Mouse (Mus musculus) intestine, embryonic 15.5 days (tissue): ENCODE measurements around the gene Gm15517. TPM values are rescaled to one million over a fixed set of nuclear protein-coding genes. Genes with fewer than 3 reads are reported as not detected.
"Not testable (repeated sequence)": the region's sequence is repeated elsewhere in the genome, so short reads cannot be mapped to it uniquely, and the experiment has no call there.

Experiments
- ATAC-seq: fragments of 200-750 bp; cut with Nextera tagmentation; 2 replicates; pipeline ENCODE4 v1.8.0; 2017; ENCODE audit warnings: moderate TSS enrichment, moderate library complexity
- H3K27ac ChIP-seq: fragments of 300-500 bp; sonication (generic); 2 replicates; pipeline ENCODE4 v1.5.1; 2015; ENCODE audit warnings: mild to moderate bottlenecking, inconsistent platforms
- H3K27me3 ChIP-seq: fragments of 300-500 bp; sonication (generic); replicated peaks from 2 replicates; pipeline ENCODE4 v1.6.1; 2015; ENCODE audit warnings: inconsistent platforms
- H3K36me3 ChIP-seq: fragments of 300-500 bp; sonication (generic); 2 replicates; pipeline ENCODE4 v1.6.1; 2015; ENCODE audit warnings: inconsistent platforms
- H3K4me1 ChIP-seq: fragments of 300-500 bp; sonication (generic); replicated peaks from 2 replicates; pipeline ENCODE4 v1.6.1; 2015; ENCODE audit warnings: inconsistent platforms
- H3K4me2 ChIP-seq: fragments of 300-500 bp; sonication (generic); replicated peaks from 2 replicates; pipeline ENCODE4 v1.6.1; 2015; ENCODE audit warnings: mild to moderate bottlenecking, inconsistent platforms
- H3K4me3 ChIP-seq: fragments of 300-500 bp; sonication (generic); replicated peaks from 2 replicates; pipeline ENCODE4 v1.5.1; 2015; ENCODE audit warnings: inconsistent platforms
- H3K9ac ChIP-seq: fragments of 300-500 bp; sonication (generic); 2 replicates; pipeline ENCODE4 v1.6.1; 2015; ENCODE audit warnings: inconsistent platforms
- H3K9me3 ChIP-seq: fragments of 300-500 bp; sonication (generic); 2 replicates; pipeline ENCODE4 v1.6.1; 2016; ENCODE audit warnings: inconsistent platforms
- WGBS: fragments of 180-500 bp; shearing (Covaris S2); methylation state at CpG from one replicate; pipeline ENCODE4 v1.1.7; 2015; 5-methylcytosine and 5-hydroxymethylcytosine counted together
- polyA plus RNA-seq: library from polyadenylated mRNA; unstranded; fragments of >200 nt; fragmentation: Nextera tagmentation; extraction: Ambion mirVana; gene quantifications from 2 replicates; pipeline ENCODE4 v1.2.1, GENCODE M21; 2015

The Gm15517 gene
- not detected in 2 replicates for polyA plus RNA-seq

GRCm38 (mm10) chr7:44261147-44261546 lies at the start of gene Gm15517:
Gm15517 (plus strand) TSS chr7:44261447.
- Histone ChIP-seq H3K27ac (no peak within 1 kb of the TSS), H3K4me3 (no peak within 1 kb of the TSS), H3K4me1 (peaks cover 6% of the 10 kb centered on the region; the same call in 1 of the 2 replicates), H3K9ac (no peak within 1 kb of the TSS), H3K36me3 (no peaks in the 10 kb centered on the region), H3K9me3 (no peaks in the 10 kb centered on the region), H3K27me3 (peaks cover 6% of the 10 kb centered on the region; the same call in 1 of the 2 replicates), H3K4me2 (no peak within 1 kb of the TSS)
- WGBS: 63% methylated on average over 5 of the region's 5 CpGs
- ATAC-seq: no peak

GRCm38 (mm10) chr7:44215645-44216044 lies 45.6 kb upstream of the Gm15517 start, which contains the start of gene Klk1b5:
Klk1b5 (plus strand) TSS chr7:44215945.
- Histone ChIP-seq H3K4me2 (no peak within 1 kb of the TSS), H3K4me3 (no peak within 1 kb of the TSS), H3K27ac (no peak within 1 kb of the TSS), H3K9me3 (no peaks in the 10 kb centered on the region), H3K27me3 (no peaks in the 10 kb centered on the region), H3K9ac (no peak within 1 kb of the TSS), H3K36me3 (no peaks in the 10 kb centered on the region), H3K4me1 (no peaks in the 10 kb centered on the region)
- ATAC-seq: no peak
- 74% methylated on average over 1 of the region's 1 CpGs for whole genome bisulfite sequencing

GRCm38 (mm10) chr7:44221601-44222000 lies 39.6 kb upstream of the Gm15517 start:
- H3K4me2 ChIP-seq, H3K4me1 ChIP-seq, H3K9me3 ChIP-seq, H3K27me3 ChIP-seq, H3K9ac ChIP-seq, H3K4me3 ChIP-seq, H3K27ac ChIP-seq, H3K36me3 ChIP-seq: not testable (repeated sequence)
- peak; percentile 71 for ATAC-seq
- 71% methylated on average over 10 of the region's 10 CpGs for WGBS

- not testable (repeated sequence) for ATAC-seq, H3K9me3 ChIP-seq, H3K36me3 ChIP-seq, H3K27me3 ChIP-seq, H3K4me2 ChIP-seq, H3K4me1 ChIP-seq, H3K4me3 ChIP-seq, H3K9ac ChIP-seq, H3K27ac ChIP-seq
- WGBS: 67% methylated on average over 6 of the region's 6 CpGs
These were observed 38.9 kb upstream of the Gm15517 start for GRCm38 (mm10) chr7:44222335-44222734.

- ATAC-seq: peak; percentile 54
- H3K27me3 ChIP-seq: no peaks in the 10 kb centered on the region
- no peak within 1 kb of the TSS for H3K27ac ChIP-seq
- no peaks in the 10 kb centered on the region for H3K36me3 ChIP-seq
- H3K9ac ChIP-seq: no peak within 1 kb of the TSS
- H3K4me3 ChIP-seq: no peak within 1 kb of the TSS
- H3K9me3 ChIP-seq: no peaks in the 10 kb centered on the region
- H3K4me1 ChIP-seq: no peaks in the 10 kb centered on the region
- 29% methylated on average over 1 of the region's 1 CpGs for WGBS
- H3K4me2 ChIP-seq: no peak within 1 kb of the TSS
These were observed 36.2 kb upstream of the Gm15517 start, which contains the start of gene Klk1 for GRCm38 (mm10) chr7:44225076-44225475. Klk1 (plus strand) TSS chr7:44225360.

- no peaks in the 10 kb centered on the region for H3K36me3 ChIP-seq
- no peak within 1 kb of the TSS for H3K27ac ChIP-seq
- H3K4me2 ChIP-seq: no peak within 1 kb of the TSS
- H3K27me3 ChIP-seq: no peaks in the 10 kb centered on the region
- WGBS: 81% methylated on average over 3 of the region's 3 CpGs
- no peaks in the 10 kb centered on the region for H3K9me3 ChIP-seq
- no peak within 1 kb of the TSS for H3K9ac ChIP-seq
- no peaks in the 10 kb centered on the region for H3K4me1 ChIP-seq
- no peak for ATAC-seq
- no peak within 1 kb of the TSS for H3K4me3 ChIP-seq
These were observed 25.3 kb upstream of the Gm15517 start, which contains the start of gene Gm36864 for GRCm38 (mm10) chr7:44235909-44236308. Gm36864 (plus strand) TSS chr7:44236177.

GRCm38 (mm10) chr7:44239913-44240312 lies 21.3 kb upstream of the Gm15517 start:
- no peak overlapping the region for H3K4me3 ChIP-seq
- 55% methylated on average over 2 of the region's 2 CpGs for whole genome bisulfite sequencing
- no peaks in the 10 kb centered on the region for H3K9me3 ChIP-seq
- H3K9ac ChIP-seq: no peak overlapping the region
- H3K27me3 ChIP-seq: no peaks in the 10 kb centered on the region
- H3K27ac ChIP-seq: no peak overlapping the region
- no peaks in the 10 kb centered on the region for H3K4me1 ChIP-seq
- H3K4me2 ChIP-seq: no peak overlapping the region
- no peak for ATAC-seq
- no peaks in the 10 kb centered on the region for H3K36me3 ChIP-seq

- Histone ChIP-seq H3K9ac (no peak overlapping the region), H3K36me3 (no peaks in the 10 kb centered on the region), H3K4me1 (peaks cover 6% of the 10 kb centered on the region; the same call in 1 of the 2 replicates), H3K9me3 (no peaks in the 10 kb centered on the region), H3K4me3 (no peak overlapping the region), H3K27me3 (no peaks in the 10 kb centered on the region), H3K27ac (no peak overlapping the region), H3K4me2 (no peak overlapping the region)
- ATAC-seq: no peak
- WGBS: 46% methylated on average over 1 of the region's 1 CpGs
These were observed 20.5 kb upstream of the Gm15517 start for GRCm38 (mm10) chr7:44240712-44241111.

GRCm38 (mm10) chr7:44241163-44241562 lies 20.1 kb upstream of the Gm15517 start:
- H3K4me3 ChIP-seq: no peak overlapping the region
- WGBS: 63% methylated on average over 2 of the region's 2 CpGs
- H3K4me2 ChIP-seq: no peak overlapping the region
- no peak for ATAC-seq
- H3K27ac ChIP-seq: no peak overlapping the region
- no peaks in the 10 kb centered on the region for H3K36me3 ChIP-seq
- H3K27me3 ChIP-seq: no peaks in the 10 kb centered on the region
- H3K9me3 ChIP-seq: no peaks in the 10 kb centered on the region
- H3K4me1 ChIP-seq: peaks cover 6% of the 10 kb centered on the region; the same call in 1 of the 2 replicates
- no peak overlapping the region for H3K9ac ChIP-seq

GRCm38 (mm10) chr7:44244080-44244479 lies 17.2 kb upstream of the Gm15517 start:
- Histone ChIP-seq H3K4me1 (peaks cover 11% of the 10 kb centered on the region), H3K4me3 (no peak overlapping the region), H3K4me2 (no peak overlapping the region), H3K9me3 (no peaks in the 10 kb centered on the region), H3K9ac (no peak overlapping the region), H3K27me3 (no peaks in the 10 kb centered on the region), H3K36me3 (peaks cover 4% of the 10 kb centered on the region), H3K27ac (no peak overlapping the region)
- ATAC-seq: no peak
- WGBS: 67% methylated on average over 1 of the region's 1 CpGs

GRCm38 (mm10) chr7:44246055-44246983 lies 14.9 kb upstream of the Gm15517 start, which contains the start of the genes 1700028J19Rik and 2410002F23Rik:
1700028J19Rik (minus strand) TSS chr7:44246695.
2410002F23Rik (plus strand) TSS chr7:44246722.
- Histone ChIP-seq H3K27me3 (no peaks in the 10 kb centered on the region), H3K4me1 (peaks cover 14% of the 10 kb centered on the region), H3K4me2 (peak within 1 kb of the TSS; percentile 70), H3K4me3 (peak within 1 kb of the TSS; percentile 74), H3K27ac (peak within 1 kb of the TSS; percentile 90), H3K36me3 (peaks cover 21% of the 10 kb centered on the region), H3K9me3 (no peaks in the 10 kb centered on the region), H3K9ac (peak within 1 kb of the TSS; percentile 92)
- under 1% methylated on average over 62 of the region's 62 CpGs for WGBS
- peak; percentile 92 for ATAC-seq

GRCm38 (mm10) chr7:44246984-44247470 lies 14.2 kb upstream of the Gm15517 start:
- Histone ChIP-seq H3K4me2 (peak overlapping the region; percentile 70), H3K27me3 (no peaks in the 10 kb centered on the region), H3K4me3 (peak overlapping the region; percentile 74), H3K27ac (peak overlapping the region; percentile 88), H3K9me3 (no peaks in the 10 kb centered on the region), H3K4me1 (peaks cover 14% of the 10 kb centered on the region), H3K9ac (peak overlapping the region; percentile 92), H3K36me3 (peaks cover 21% of the 10 kb centered on the region)
- WGBS: 1% methylated on average over 23 of the region's 23 CpGs
- ATAC-seq: peak; percentile 47
